Mouse (Mus musculus): Measurements from ENCODE around the gene Gm10226.

- TF ChIP-seq EP300 (IDR thresholded peaks at IDR 0.05; ENCODE audit: low read depth) = no peak
- TF ChIP-seq CTCF (IDR thresholded peaks at IDR 0.05; ENCODE audit: low read depth) = peak; percentile 58
Observed at GRCm38 (mm10) chr17:21649936-21650335, 41.7 kb upstream of the Gm10226 start.
